Mouse (Mus musculus) bone marrow macrophage, adult 2 months (primary cell): Measurements from ENCODE around the gene Sult4a1.

ENCODE experiments used
- CTCF ChIP-seq: IDR thresholded peaks from 2 replicates; pipeline ENCODE4 v1.5.1; 2012; ENCODE audit warnings: low read depth, mild to moderate bottlenecking, low read length, moderate library complexity
- POLR2A ChIP-seq: IDR thresholded peaks from 2 replicates; pipeline ENCODE4 v1.6.1; 2012; ENCODE audit warnings: mild to moderate bottlenecking, low read depth, low read length, borderline replicate concordance

- TF ChIP-seq POLR2A (no peak), CTCF (no peak)
These were observed 32.5 kb downstream of the Sult4a1 start for GRCm38 (mm10) chr15:84073058-84073457.
